Comparison of ENCODE assay signal across 10 mouse cellular contexts in the genomic region with DNA sequence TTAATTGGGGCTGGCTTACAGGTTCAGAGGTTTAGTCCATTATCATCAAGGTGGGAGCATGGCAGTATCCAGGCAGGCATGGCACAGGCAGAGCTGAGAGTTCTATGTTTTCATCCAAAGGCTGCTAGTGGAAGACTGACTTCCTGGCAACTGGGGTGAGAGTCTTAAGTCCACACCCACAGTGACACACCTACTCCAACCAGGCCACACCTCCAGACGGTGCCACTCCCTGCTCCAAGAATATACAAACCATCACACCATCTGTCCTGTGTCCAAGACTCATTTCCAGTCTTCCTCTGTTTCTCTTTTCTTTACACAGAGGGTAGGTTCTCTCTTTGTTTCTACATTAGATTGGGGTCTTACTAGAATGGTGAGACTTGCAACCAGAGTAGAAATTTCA. TPM values are rescaled to one million over a fixed set of nuclear protein-coding genes. Genes with fewer than 3 reads are reported as not detected.
"Had no signal": no experiment of that assay in that cellular context is flagged by ENCODE, and none has a peak within 500 bp of the region (broad histone marks: within the 10 kb centered on the region; RNA-seq: fewer than 3 reads in every experiment).

No protein-coding gene starts in this region.

RNA-seq across cellular contexts. Expression of gene Akr1b7, which starts 1.3 kb away (rescaled TPM):
- total RNA-seq: megakaryocyte, adult 5-6 weeks; megakaryocyte-erythroid progenitor cell, adult 5-6 weeks; neutrophil, adult 5-6 weeks had no signal
- polyA plus RNA-seq: lung, embryonic 15.5 days; midbrain, embryonic 10.5 days; midbrain, embryonic 12.5 days; midbrain, embryonic 14.5 days; midbrain, embryonic 16.5 days; neural tube, embryonic 12.5 days; stomach, embryonic 14.5 days had no signal

RNA-seq across cellular contexts. Expression of gene Akr1b8, which starts 59.5 kb away (rescaled TPM):
- total RNA-seq: megakaryocyte, adult 5-6 weeks; megakaryocyte-erythroid progenitor cell, adult 5-6 weeks; neutrophil, adult 5-6 weeks had no signal
